Mouse (Mus musculus) limb, embryonic 13.5 days (tissue): Measurements from ENCODE around the gene Pofut2. TPM values are rescaled to one million over a fixed set of nuclear protein-coding genes. Genes with fewer than 3 reads are reported as not detected.

Experiments used
- ATAC-seq: fragments of 200-750 bp; cut with Nextera tagmentation; 2 replicates; pipeline ENCODE4 v1.8.0; 2017; ENCODE audit warnings: low read depth, moderate number of reproducible peaks, moderate TSS enrichment; ENCODE audit not compliant: low FRiP score
- H3K27ac ChIP-seq: fragments of 300-500 bp; sonication (generic); 2 replicates; pipeline ENCODE4 v1.5.1; 2015; ENCODE audit warnings: inconsistent platforms, mild to moderate bottlenecking, moderate library complexity
- H3K27me3 ChIP-seq: fragments of 300-500 bp; sonication (generic); 2 replicates; pipeline ENCODE4 v1.6.1; 2015; ENCODE audit warnings: mild to moderate bottlenecking, inconsistent platforms
- H3K36me3 ChIP-seq: fragments of 300-500 bp; sonication (generic); 2 replicates; pipeline ENCODE4 v1.6.1; 2015; ENCODE audit warnings: inconsistent platforms, mild to moderate bottlenecking, moderate library complexity
- H3K4me1 ChIP-seq: fragments of 300-500 bp; sonication (generic); 2 replicates; pipeline ENCODE4 v1.6.1; 2015; ENCODE audit warnings: inconsistent platforms
- H3K4me2 ChIP-seq: fragments of 300-500 bp; sonication (generic); replicated peaks from 2 replicates; pipeline ENCODE4 v1.6.1; 2015; ENCODE audit warnings: inconsistent platforms, mild to moderate bottlenecking, moderate library complexity
- H3K4me3 ChIP-seq: fragments of 300-500 bp; sonication (generic); 2 replicates; pipeline ENCODE4 v1.5.1; 2015; ENCODE audit warnings: moderate library complexity, mild to moderate bottlenecking, inconsistent platforms
- H3K9ac ChIP-seq: fragments of 300-500 bp; sonication (generic); 2 replicates; pipeline ENCODE4 v1.6.1; 2015; ENCODE audit warnings: mild to moderate bottlenecking, inconsistent platforms
- H3K9me3 ChIP-seq: fragments of 300-500 bp; sonication (generic); 2 replicates; pipeline ENCODE4 v1.6.1; 2016; ENCODE audit warnings: inconsistent platforms
- WGBS: fragments of 180-500 bp; shearing (Covaris S2); methylation state at CpG from one replicate; pipeline ENCODE4 v1.1.7; 2015; 5-methylcytosine and 5-hydroxymethylcytosine counted together
- polyA plus RNA-seq: library from polyadenylated mRNA; unstranded; fragments of >200 nt; fragmentation: Nextera tagmentation; extraction: Ambion mirVana; gene quantifications from 2 replicates; pipeline ENCODE4 v1.2.1, GENCODE M21; 2015

The Pofut2 gene
- polyA plus RNA-seq, 1 experiment from 2014 or later = 151 TPM

GRCm38 (mm10) chr10:77219411-77220025 is 39.5 kb upstream of the Pofut2 start:
- H3K4me2 ChIP-seq = no peak overlapping the region
- no peaks in the 10 kb centered on the region for H3K27me3 ChIP-seq
- 77% methylated on average over 12 of the region's 12 CpGs for WGBS
- H3K36me3 ChIP-seq = no peaks in the 10 kb centered on the region
- no peak for ATAC-seq
- no peak overlapping the region for H3K4me3 ChIP-seq
- H3K27ac ChIP-seq = no peak overlapping the region
- H3K9me3 ChIP-seq = no peaks in the 10 kb centered on the region
- peaks cover 14% of the 10 kb centered on the region for H3K4me1 ChIP-seq
- H3K9ac ChIP-seq = no peak overlapping the region

GRCm38 (mm10) chr10:77221108-77221507 is 37.9 kb upstream of the Pofut2 start:
- no peak for ATAC-seq
- H3K4me3 ChIP-seq = no peak overlapping the region
- no peak overlapping the region for H3K27ac ChIP-seq
- no peak overlapping the region for H3K9ac ChIP-seq
- no peaks in the 10 kb centered on the region for H3K9me3 ChIP-seq
- WGBS = 45% methylated on average over 11 of the region's 11 CpGs
- no peak overlapping the region for H3K4me2 ChIP-seq
- 0 out of 2 replicates have a peak, but pooled peaks cover 7% of the 10 kb centered on the region for H3K4me1 ChIP-seq
- no peaks in the 10 kb centered on the region for H3K36me3 ChIP-seq
- H3K27me3 ChIP-seq = no peaks in the 10 kb centered on the region

GRCm38 (mm10) chr10:77222963-77223552 is 36.0 kb upstream of the Pofut2 start:
- Histone ChIP-seq H3K27ac (no peak overlapping the region), H3K9me3 (no peaks in the 10 kb centered on the region), H3K36me3 (no peaks in the 10 kb centered on the region), H3K27me3 (no peaks in the 10 kb centered on the region), H3K9ac (no peak overlapping the region), H3K4me1 (0 out of 2 replicates have a peak, but pooled peaks cover 10% of the 10 kb centered on the region), H3K4me3 (no peak overlapping the region), H3K4me2 (no peak overlapping the region)
- WGBS = 86% methylated on average over 11 of the region's 11 CpGs
- ATAC-seq = no peak

- no peaks in the 10 kb centered on the region for H3K27me3 ChIP-seq
- no peaks in the 10 kb centered on the region for H3K36me3 ChIP-seq
- no peak overlapping the region for H3K9ac ChIP-seq
- H3K27ac ChIP-seq = no peak overlapping the region
- peaks cover 10% of the 10 kb centered on the region; the same call in 1 of the 2 replicates for H3K4me1 ChIP-seq
- no peak for ATAC-seq
- H3K9me3 ChIP-seq = no peaks in the 10 kb centered on the region
- H3K4me2 ChIP-seq = no peak overlapping the region
- WGBS = 88% methylated on average over 4 of the region's 4 CpGs
- no peak overlapping the region for H3K4me3 ChIP-seq
Measured at GRCm38 (mm10) chr10:77224390-77224789, 34.6 kb upstream of the Pofut2 start.

- Histone ChIP-seq H3K9ac (no peak overlapping the region), H3K36me3 (no peaks in the 10 kb centered on the region), H3K9me3 (no peaks in the 10 kb centered on the region), H3K4me2 (no peak overlapping the region), H3K4me3 (no peak overlapping the region), H3K4me1 (peaks cover 17% of the 10 kb centered on the region), H3K27ac (no peak overlapping the region), H3K27me3 (no peaks in the 10 kb centered on the region)
- 62% methylated on average over 9 of the region's 9 CpGs for WGBS
- ATAC-seq = no peak
Measured at GRCm38 (mm10) chr10:77225414-77225813, 33.6 kb upstream of the Pofut2 start.

GRCm38 (mm10) chr10:77225995-77226688 is 32.9 kb upstream of the Pofut2 start:
- no peaks in the 10 kb centered on the region for H3K36me3 ChIP-seq
- H3K4me2 ChIP-seq = no peak overlapping the region
- H3K27me3 ChIP-seq = no peaks in the 10 kb centered on the region
- 87% methylated on average over 8 of the region's 8 CpGs for WGBS
- H3K4me3 ChIP-seq = no peak overlapping the region
- H3K4me1 ChIP-seq = peaks cover 18% of the 10 kb centered on the region
- H3K27ac ChIP-seq = no peak overlapping the region
- H3K9ac ChIP-seq = no peak overlapping the region
- no peak for ATAC-seq
- no peaks in the 10 kb centered on the region for H3K9me3 ChIP-seq

- Histone ChIP-seq H3K9me3 (no peaks in the 10 kb centered on the region), H3K9ac (no peak overlapping the region), H3K36me3 (no peaks in the 10 kb centered on the region), H3K4me1 (peaks cover 20% of the 10 kb centered on the region), H3K4me2 (no peak overlapping the region), H3K27me3 (no peaks in the 10 kb centered on the region), H3K27ac (no peak overlapping the region), H3K4me3 (no peak overlapping the region)
- no peak for ATAC-seq
- 70% methylated on average over 8 of the region's 8 CpGs for WGBS
Measured at GRCm38 (mm10) chr10:77226691-77227367, 32.2 kb upstream of the Pofut2 start.

GRCm38 (mm10) chr10:77227368-77227723 is 31.7 kb upstream of the Pofut2 start:
- Histone ChIP-seq H3K4me1 (peaks cover 20% of the 10 kb centered on the region), H3K4me2 (no peak overlapping the region), H3K9ac (no peak overlapping the region), H3K4me3 (no peak overlapping the region), H3K27ac (no peak overlapping the region), H3K27me3 (no peaks in the 10 kb centered on the region), H3K36me3 (no peaks in the 10 kb centered on the region), H3K9me3 (no peaks in the 10 kb centered on the region)
- WGBS = 74% methylated on average over 6 of the region's 6 CpGs
- ATAC-seq = no peak

GRCm38 (mm10) chr10:77229609-77230595 is 29.1 kb upstream of the Pofut2 start:
- no peaks in the 10 kb centered on the region for H3K9me3 ChIP-seq
- ATAC-seq = peak; percentile 38; the same call in 1 of the 2 replicates
- WGBS = 72% methylated on average over 13 of the region's 13 CpGs

GRCm38 (mm10) chr10:77231861-77232755 is 26.9 kb upstream of the Pofut2 start:
- Histone ChIP-seq H3K27me3 (no peaks in the 10 kb centered on the region), H3K4me1 (peaks cover 17% of the 10 kb centered on the region), H3K4me2 (no peak overlapping the region), H3K36me3 (no peaks in the 10 kb centered on the region), H3K9ac (no peak overlapping the region), H3K4me3 (no peak overlapping the region), H3K27ac (no peak overlapping the region), H3K9me3 (no peaks in the 10 kb centered on the region; the same call in 1 of the 2 replicates)
- ATAC-seq = no peak
- 73% methylated on average over 16 of the region's 16 CpGs for whole genome bisulfite sequencing

More at GRCm38 (mm10) chr10:77229609-77230595, 29.1 kb upstream of the Pofut2 start:
- Histone ChIP-seq H3K36me3 (no peaks in the 10 kb centered on the region), H3K27ac (no peak overlapping the region; the same call in 1 of the 2 replicates), H3K4me1 (peaks cover 20% of the 10 kb centered on the region), H3K9ac (no peak overlapping the region), H3K27me3 (no peaks in the 10 kb centered on the region), H3K4me2 (no peak overlapping the region), H3K4me3 (no peak overlapping the region)
